Mouse (Mus musculus): ENCODE measurements around the gene Setd5. TPM values are rescaled to one million over a fixed set of nuclear protein-coding genes. Genes with fewer than 3 reads are reported as not detected.

Gene Setd5
- total RNA-seq, 4 experiments from 2014 or later, result 104 to 122 (median 115) TPM

DNA sequence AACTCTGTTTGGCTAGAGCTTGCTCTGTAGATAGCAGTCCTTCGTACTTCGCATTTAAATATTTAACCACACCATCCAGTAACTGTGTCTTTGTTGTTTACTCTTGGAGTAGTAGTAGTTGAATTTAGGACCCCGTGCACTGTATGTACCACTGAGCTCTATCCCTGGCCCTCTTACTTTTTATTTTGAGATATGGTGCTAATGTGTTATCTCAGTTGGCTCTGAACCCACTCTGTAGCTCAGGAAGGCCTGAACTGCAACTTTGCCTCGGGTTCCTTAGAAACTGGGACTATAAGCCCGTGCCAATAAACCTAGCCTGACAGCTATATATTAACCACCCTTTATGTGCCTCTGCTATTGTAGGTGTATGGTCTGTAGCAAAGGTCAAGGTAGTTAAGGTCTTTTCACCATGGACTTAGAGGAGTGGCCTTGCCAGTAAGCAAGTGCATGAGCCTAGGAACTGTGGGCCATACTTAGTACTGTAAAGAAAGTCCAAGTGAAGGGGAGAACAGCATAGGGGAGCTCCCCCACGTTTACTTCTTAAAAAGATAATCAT lies 22.5 kb upstream of the Setd5 start:
- no peak for DNase-seq (ENCODE audit: low spot score in 2 of 2)

DNA sequence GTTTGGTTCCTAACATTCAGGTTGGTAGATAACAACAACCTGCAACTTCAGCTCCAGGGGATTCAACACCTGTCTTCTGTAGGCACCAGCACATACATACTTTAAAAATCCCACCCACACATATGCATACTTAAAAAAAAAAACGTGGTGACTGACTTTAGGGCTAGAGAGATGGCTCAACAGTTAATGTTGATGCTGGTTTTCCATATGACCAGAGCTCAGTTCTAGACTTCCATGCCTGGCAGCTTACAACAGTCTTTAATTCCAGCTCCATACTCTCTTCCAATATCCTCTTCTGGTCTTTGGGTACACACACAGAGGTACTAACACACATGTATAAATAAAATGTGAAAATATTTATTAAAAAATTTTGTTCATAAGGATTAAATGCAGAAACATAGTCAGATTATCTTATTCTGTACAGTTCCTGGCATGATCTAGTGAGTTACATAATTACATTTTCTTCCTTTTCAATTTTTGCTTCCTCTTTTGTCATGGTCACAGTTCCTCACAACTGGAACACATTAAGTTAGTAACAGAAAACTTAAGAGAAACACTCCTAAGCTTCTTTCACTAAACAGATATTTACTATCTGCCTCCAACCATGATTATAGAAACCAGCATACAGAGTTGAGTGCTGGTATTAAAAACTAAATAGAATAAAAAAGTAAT lies 16.1 kb upstream of the Setd5 start:
- no peak for DNase-seq (ENCODE audit: low spot score in 2 of 2)

GRCm38 (mm10) chr6:113062253-113062652 lies 14.9 kb upstream of the Setd5 start:
- no peak for DNase-seq (ENCODE audit: low spot score in 2 of 2)

- no peak for DNase-seq (ENCODE audit: low spot score in 2 of 2)
Observed at GRCm38 (mm10) chr6:113063363-113063762, 13.8 kb upstream of the Setd5 start.

GRCm38 (mm10) chr6:113065186-113065585 lies 12.0 kb upstream of the Setd5 start:
- DNase-seq (ENCODE audit: low spot score in 2 of 2), result no peak

GRCm38 (mm10) chr6:113069154-113069553 lies 8.0 kb upstream of the Setd5 start:
- no peak for DNase-seq (ENCODE audit: low spot score in 2 of 2)

GRCm38 (mm10) chr6:113075261-113075660 lies 1.9 kb upstream of the Setd5 start:
- no peak for DNase-seq (ENCODE audit: low spot score in 2 of 2)

GRCm38 (mm10) chr6:113076012-113076685 lies 1.0 kb upstream of the Setd5 start:
- peak; percentile 85 to 88 for DNase-seq (ENCODE audit: low spot score in 2 of 2)

DNA sequence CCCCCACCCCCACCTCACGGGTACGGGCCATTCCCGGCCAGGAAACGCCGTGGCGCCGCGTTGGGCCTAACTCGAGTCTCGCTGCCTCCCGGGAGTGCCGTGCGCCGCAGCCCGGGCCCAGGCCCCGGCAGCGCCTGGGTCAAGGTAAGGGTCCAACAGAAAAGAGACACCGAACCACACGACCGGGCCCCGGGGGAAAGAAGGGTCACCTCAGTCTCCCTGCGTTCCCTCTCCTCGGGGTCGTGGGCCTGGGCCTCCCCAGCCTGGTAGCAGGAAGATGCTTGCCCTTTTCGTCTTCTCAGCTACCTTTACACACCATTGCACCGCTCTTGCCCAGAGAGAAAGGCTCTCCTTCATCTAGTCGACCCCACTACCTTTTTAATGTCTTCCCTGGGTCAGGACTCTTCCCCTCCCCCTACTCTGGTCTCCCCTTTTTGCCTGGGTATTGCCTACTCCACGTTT lies 435 bp downstream of the Setd5 start:
- peak in 1 of 2 experiments; percentile 30 for DNase-seq (ENCODE audit: low spot score in 2 of 2)

- peak; percentile 42 for DNase-seq (ENCODE audit: low spot score in 2 of 2)
Observed at GRCm38 (mm10) chr6:113078031-113078721, 1.0 kb downstream of the Setd5 start.

GRCm38 (mm10) chr6:113079492-113079891 lies 2.3 kb downstream of the Setd5 start:
- DNase-seq (ENCODE audit: low spot score in 2 of 2), result peak in 1 of 2 experiments; percentile 21

- DNase-seq (ENCODE audit: low spot score in 2 of 2), result no peak
Observed at GRCm38 (mm10) chr6:113082229-113082628, 5.1 kb downstream of the Setd5 start.

- no peak for DNase-seq (ENCODE audit: low spot score in 2 of 2)
Observed at GRCm38 (mm10) chr6:113084590-113084989, 7.4 kb downstream of the Setd5 start.

DNA sequence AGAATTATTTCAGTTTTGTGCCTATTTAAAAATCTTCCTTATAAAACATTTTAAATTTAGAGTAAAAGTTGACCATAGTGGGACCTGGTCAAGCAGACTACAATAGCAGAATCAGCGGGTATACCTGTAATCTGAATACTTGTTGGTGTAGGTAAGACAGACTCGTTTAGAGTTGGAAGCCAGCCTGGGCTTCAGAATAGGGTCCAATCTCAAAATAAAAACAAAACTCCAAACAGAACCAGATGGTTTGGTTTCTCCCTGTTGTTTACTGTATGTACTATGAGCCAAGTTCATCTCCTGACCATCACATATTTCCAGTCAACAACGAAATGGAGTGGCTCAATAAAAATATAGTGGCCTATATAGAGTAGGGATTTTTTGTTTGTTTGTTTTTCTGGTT lies 16.0 kb downstream of the Setd5 start:
- no peak for DNase-seq (ENCODE audit: low spot score in 2 of 2)

GRCm38 (mm10) chr6:113095547-113095946 lies 18.4 kb downstream of the Setd5 start:
- DNase-seq (ENCODE audit: low spot score in 2 of 2), result no peak

DNA sequence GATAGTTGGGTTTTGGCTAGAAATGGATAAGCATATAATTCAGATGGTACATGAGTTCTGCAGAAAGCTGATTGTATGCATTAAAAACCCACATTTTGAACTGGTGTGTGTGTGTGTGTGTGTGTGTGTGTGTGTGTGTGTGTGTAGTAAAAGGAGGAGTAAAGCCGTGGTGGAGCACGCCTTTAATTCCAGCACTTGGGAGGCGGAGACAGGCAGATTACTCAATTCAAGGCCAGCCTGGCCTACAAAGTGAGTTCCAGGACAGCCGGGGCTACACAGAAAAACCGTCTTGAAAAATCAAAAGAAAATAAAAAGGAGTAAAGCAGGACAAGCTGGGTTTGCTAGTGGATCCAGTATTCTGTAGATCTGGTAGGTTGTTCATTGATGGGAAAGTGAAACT lies 20.5 kb downstream of the Setd5 start:
- DNase-seq (ENCODE audit: low spot score in 2 of 2), result no peak

DNA sequence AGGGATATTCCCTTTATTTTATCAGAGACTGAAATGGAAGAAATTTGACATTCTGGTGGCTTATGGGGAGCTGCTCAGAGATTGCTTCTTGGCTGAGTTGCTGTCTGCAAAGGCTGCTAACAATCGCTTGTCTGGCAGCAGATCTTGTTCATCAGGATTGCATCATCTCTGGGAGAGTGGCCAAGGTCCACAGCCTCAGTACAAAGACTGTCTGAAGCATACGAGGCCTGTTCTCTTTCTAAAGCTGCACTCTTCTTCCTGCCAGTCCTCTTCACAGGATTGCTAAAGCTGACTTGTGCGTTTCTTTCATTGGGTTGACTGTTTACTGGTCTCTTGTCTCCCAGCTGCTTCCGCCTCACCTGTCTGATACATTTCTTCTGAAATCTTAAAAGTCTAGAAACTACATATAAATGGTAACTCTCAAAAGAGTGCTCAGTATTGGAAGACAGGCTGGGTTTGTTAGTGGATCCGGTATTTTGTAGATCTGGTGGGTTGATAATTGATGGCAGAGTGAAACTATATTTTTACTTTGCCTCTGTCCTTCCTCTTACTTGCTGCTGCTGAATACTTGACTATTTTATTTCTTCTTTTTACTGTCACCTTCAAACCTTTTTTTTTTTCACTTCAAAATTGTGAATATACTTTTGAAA lies 22.6 kb downstream of the Setd5 start:
- DNase-seq (ENCODE audit: low spot score in 2 of 2), result peak; percentile 93 to 94

GRCm38 (mm10) chr6:113102541-113102940 lies 25.4 kb downstream of the Setd5 start:
- no peak for DNase-seq (ENCODE audit: low spot score in 2 of 2)

DNA sequence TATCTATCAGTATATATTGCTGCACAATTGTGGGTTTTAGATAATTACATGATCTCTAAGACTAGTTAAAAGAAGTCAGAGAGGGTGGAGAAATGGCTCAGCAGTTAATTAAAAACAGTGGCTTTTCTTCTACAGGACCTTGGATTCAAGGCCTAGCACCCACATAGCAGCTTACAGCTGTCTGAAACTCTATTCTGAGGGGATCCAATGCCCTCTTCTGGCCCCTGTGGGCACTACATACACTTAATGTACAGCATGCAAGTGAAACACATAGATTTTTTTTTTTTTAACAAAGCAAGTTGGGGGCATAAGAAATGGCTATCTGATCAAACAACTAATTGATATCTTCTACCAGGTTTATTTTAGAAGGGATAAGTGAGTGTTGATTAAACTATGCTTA lies 26.6 kb downstream of the Setd5 start:
- no peak for DNase-seq (ENCODE audit: low spot score in 2 of 2)

DNA sequence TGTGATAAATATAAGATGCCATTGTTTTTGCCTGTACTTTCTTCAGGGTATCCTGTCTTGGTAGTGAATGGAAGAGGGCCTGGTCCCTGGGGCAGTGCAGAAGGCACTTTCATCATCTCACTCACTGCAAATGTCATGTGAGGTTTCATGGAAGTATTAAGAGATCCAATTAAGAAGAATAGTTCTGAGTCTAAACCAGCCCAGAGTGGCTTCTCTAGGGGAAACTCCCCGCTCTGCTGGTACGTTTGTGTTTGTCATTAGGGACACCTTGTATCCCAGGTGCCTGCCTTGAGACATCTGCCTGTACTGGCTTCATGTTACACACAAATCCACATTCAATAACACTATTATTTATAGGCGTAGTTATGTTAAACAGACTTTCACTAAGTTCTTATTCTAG lies 32.2 kb downstream of the Setd5 start:
- no peak for DNase-seq (ENCODE audit: low spot score in 2 of 2)

DNA sequence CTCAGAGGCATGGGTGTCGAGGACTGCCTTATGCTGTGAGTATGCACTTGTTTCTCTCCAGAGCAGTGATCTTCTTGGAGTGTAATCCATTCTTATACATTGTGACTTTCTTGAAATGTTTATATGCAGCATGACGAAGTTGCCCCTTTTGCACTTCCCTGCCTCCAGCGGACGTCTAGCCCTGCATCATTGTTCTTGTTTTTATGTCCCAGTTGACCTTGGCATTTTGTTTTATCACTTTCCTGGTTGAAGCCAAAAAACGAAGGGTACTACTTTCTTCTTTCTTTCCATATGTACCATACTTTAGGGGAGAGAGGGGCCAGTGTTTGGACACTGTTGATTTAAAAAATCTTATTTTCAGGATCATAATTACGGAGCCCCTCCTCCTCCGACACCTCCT lies 32.8 kb downstream of the Setd5 start:
- no peak for DNase-seq (ENCODE audit: low spot score in 2 of 2)

DNA sequence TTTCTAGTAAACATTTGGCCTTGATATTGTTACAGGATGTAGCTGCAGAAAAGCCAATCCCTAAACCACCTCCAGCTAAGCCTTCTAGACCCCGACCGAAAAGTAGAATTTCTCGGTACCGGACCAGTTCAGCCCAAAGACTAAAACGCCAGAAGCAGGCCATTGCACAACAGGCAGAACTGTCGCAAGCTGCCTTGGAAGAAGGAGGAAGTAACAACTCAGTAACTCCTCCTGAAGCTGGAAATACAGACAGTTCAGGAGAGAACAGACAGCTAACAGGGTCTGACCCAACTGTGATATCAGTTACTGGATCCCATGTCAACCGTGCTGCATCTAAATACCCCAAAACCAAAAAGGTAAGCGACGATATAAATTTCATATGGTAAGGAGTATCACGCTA lies 43.6 kb downstream of the Setd5 start:
- no peak for DNase-seq (ENCODE audit: low spot score in 2 of 2)

Measured in layer of hippocampus, adult 8-10 months (tissue).